Mouse (Mus musculus) NIH3T3 (cell line): Measurements from ENCODE around the gene Atf6.

Experiments used
- DNase-seq: peaks from one replicate; pipeline ENCODE4 v3.0.0-alpha.2; 2012; ENCODE audit warnings: low read depth

The Atf6 gene

DNA sequence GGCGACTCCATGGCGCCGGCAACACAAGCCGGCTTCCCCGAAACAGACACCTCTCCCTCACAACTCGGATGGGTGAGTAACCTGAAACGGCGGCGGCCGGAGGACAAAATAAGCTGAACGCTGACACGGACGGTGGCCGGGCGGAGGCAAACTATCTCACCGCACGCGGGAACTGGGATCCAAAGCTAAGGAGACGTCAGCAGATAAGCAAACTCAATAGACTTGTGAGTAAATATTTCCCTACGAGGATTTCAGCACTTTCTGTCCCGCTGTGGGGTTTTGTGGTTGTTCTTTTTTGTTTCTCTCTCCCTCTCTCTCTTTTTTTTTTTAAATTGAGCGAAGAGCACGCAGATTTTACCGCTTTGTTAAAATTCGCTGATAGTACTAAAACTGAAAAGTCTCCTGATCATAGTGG, at the start of gene Atf6:
Gene Atf6, minus strand, starts transcription at position 81 of the 415 bp plus-strand sequence.
- peak; percentile 98 for DNase-seq

DNA sequence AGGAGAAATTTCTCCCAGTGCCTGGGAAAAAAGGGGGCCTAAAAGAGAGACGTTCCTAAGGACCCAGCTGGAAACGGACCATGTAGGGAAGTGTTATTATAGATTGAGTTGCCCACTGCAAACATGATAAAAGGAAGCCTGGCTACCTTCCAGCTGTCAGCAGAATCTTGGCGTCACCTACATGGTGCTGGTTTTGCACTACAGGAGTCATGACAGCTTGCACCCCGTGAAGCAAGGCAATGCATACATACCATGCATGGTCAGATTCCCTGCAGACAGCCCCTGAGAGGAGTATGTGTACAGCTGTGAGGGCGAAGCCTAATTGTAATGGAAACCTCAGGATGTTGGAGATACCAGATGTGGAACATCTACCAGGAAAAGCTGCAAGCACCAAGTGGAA, 48.1 kb upstream of the Atf6 start:
- DNase-seq, result no peak

GRCm38 (mm10) chr1:170912891-170913615, 45.5 kb upstream of the Atf6 start, which contains the start of gene Fcrlb:
TSS of gene Fcrlb (minus strand) at chr1:170912941.
- peak; percentile 60 for DNase-seq

- DNase-seq, result peak; percentile 96
Measured at GRCm38 (mm10) chr1:170911907-170912660, 44.5 kb upstream of the Atf6 start.

DNA sequence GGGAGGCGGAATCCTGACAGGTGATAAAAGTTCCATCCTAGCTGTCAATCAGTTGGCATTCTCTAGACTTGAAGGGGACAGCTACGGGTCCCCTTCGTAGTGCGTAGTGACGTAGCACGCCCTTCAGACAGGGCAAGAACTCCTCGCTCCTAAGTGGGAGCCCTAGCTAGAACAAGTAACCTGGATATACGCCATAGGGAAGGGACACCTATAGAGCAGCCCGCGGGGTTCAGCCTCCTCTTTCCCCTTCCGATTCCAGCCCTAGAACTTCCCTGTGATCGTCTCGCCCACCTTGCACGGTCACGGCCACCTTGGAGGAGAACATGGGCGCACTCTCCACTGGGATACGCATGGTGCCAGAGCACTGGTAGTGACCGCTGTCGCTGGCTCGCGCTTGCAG, 40.8 kb upstream of the Atf6 start:
- DNase-seq, result no peak

DNA sequence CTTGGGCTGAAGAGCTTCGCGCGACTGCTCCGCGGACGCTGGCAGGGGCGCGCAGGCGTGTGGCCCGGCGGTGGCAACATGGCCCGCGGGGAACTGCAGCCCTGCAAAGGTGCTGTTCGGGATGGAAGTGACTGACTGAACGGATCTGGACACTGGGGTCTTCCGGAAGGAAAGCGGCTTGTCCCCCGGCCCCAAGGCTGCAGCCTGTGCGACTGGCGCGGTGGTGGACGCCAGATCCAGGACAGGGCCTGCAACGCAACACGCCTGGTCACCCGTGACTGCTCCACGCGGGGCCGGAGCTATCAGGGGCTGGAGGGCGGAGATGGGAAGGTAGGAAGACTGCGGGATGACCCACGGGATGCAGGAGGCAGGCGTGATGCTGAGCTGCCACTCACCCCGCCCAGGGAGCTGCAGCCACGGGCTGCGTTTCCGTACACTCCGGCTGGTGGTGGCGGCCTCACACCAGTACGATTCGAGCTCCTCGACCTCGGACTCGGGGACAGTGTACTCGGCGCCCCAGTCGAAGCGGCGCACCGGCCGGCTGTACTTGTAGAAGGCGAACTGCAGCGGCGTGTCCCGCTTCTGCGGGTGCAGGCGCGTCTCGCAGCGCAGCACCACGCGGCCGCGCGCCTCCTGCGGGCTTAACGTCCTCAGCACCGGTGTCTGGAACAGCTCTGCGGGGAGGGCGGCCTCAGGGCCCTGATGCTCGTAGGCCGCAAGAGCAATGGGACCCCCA, 40.1 kb upstream of the Atf6 start:
- no peak for DNase-seq

- DNase-seq, result no peak
Measured at GRCm38 (mm10) chr1:170907111-170907455, 39.5 kb upstream of the Atf6 start.

GRCm38 (mm10) chr1:170903485-170903884, 35.9 kb upstream of the Atf6 start:
- no peak for DNase-seq

- peak; percentile 97 for DNase-seq
Measured at GRCm38 (mm10) chr1:170901536-170902238, 34.1 kb upstream of the Atf6 start.

- peak; percentile 93 for DNase-seq
Measured at GRCm38 (mm10) chr1:170900799-170901467, 33.4 kb upstream of the Atf6 start.

GRCm38 (mm10) chr1:170898413-170899075, 31.0 kb upstream of the Atf6 start:
- DNase-seq, result no peak

GRCm38 (mm10) chr1:170896651-170897281, 29.2 kb upstream of the Atf6 start:
- no peak for DNase-seq

DNA sequence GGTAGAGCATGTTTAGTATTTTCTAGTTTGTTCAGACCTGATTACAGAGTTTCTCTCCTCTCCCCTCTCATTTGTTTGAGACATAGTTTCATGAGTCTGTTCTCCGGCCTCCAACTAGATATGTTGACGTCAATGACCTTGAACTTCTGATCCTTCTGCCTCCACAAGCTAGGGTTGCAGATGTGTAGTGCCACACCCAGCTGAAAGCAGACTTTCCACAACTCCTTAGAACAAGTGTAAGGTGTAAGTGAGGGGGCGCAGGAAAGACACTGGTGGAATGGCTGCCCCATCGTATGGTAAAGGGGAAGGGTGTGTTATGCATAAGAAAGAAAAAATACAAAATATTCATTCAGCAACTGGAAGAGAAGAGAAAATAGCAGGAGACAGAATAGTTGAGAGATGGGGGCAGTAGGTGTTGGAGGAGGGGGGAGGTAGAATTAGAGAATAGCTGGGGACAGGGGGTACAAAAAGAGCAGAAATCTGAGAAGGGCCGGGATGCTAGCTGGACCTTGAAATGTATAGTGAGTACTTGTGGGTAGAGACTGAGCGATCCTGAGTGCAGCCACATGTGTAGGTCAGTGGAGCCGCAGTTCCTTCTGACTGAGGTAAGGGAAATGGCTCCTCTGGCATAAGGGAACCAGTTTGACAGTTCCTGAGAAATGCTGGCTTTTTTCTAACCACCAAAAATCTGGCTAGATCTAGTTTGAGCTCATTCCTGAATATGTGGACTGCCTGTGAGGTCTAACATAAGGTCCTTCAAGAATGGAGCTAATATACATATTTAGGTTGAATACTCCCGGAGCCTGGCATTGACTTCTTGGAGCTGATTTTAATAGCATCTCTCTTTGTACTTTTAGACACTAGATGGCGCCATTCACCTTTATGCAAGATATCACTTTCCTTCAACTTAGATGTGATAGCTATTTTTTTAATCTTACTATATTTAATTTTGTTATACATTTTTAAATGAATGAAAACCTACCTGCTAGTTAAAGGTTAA, 27.3 kb upstream of the Atf6 start:
- DNase-seq, result peak; percentile 90

GRCm38 (mm10) chr1:170892279-170892678, 24.7 kb upstream of the Atf6 start:
- DNase-seq, result no peak

GRCm38 (mm10) chr1:170891646-170892045, 24.1 kb upstream of the Atf6 start:
- DNase-seq, result no peak

DNA sequence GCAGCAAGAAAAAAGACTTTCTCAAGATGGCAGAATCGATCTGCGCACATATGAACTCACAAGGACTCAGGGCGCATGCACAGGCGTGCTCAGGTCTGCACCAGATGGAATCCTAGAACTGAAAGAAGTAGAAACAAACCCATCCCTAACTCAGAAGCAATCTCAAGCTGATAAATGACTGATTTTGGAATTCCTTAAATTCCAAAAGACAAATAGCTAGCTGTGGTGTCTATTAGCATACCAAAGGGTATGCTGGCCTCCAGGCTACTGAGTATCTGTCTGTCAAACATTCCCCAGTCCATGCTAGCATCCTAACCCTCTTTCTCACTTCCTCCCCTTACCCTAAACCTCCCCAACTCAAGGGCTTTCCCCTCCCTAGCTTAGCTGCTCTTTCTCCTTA, 21.7 kb upstream of the Atf6 start:
- no peak for DNase-seq

- no peak for DNase-seq
Measured at GRCm38 (mm10) chr1:170886044-170886458, 18.5 kb upstream of the Atf6 start.

DNA sequence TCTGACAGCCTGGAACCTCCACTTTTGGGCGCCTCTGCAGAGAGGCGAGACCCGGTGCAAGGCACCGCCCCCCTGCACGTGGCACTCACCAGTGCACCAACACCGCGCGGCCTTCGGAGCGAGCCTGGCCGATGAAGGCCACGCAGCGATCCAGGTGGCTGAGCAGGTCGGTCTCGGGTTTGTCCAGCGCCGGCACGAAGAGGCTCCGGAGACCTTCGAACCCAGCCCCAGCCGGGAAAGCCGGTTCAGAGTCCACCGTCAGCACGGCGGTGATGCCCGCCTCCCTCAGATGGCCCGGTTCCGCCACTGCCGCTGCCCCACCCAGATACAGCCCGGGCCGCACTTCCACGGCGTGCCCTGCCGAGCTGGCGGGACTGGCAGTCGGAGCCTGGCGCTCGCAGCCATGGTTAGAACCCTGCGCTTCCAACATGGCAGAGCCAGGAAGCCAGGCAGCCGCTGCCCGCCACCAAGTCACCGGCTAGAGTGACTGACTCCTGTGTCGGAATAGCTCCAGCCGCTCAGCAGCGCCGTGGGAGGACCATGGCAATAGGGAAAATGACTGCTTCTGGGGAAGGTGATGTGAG, 17.5 kb upstream of the Atf6 start, which contains the start of the genes Gm26620 and Dusp12:
Gene Gm26620, plus strand, starts transcription at position 88 of the 584 bp plus-strand sequence.
Gene Dusp12, minus strand, starts transcription at position 563 of the 584 bp plus-strand sequence.
- peak; percentile 95 for DNase-seq

DNA sequence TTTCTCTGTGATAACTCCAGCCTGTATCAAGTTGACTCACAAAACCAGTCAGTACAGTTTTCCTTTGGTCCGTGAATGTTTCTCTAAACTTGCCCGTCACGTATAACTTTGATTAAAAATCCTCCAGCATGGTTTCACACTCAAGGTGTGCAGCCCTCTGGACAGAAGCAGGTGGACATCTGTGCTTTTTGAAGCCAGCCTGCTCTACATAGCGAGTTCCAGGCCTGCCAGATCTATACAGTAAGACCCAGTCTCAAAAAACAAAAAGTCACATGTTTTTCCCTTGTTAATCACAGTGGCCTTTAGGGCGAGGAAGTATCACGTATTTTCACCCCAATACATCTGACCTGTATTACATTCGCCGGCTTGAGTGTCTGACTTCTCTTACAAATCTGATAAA, 16.8 kb upstream of the Atf6 start:
- DNase-seq, result no peak
